Mouse (Mus musculus): ENCODE data around the gene Cby1. TPM values are rescaled to one million over a fixed set of nuclear protein-coding genes. Genes with fewer than 3 reads are reported as not detected.
A peak's percentile ranks its signal among the peaks of the same experiment; 100 is the strongest.

Gene Cby1
- polyA plus RNA-seq (2014; fragmentation: Nextera tagmentation; extraction: Ambion mirVana) = 65.5 and 70.8 TPM in 2 replicates

- Histone ChIP-seq H3K4me3 (ENCODE audit: low read depth, low read length) (peak within 1 kb of the TSS; percentile 75), H3K9me3 (ENCODE audit: control insufficient read depth, low read length) (no peaks in the 10 kb centered on the region), H3K27me3 (ENCODE audit: control insufficient read depth, insufficient read depth, low read length) (no peaks in the 10 kb centered on the region), H3K4me2 (ENCODE audit: low read depth) (peak within 1 kb of the TSS; percentile 82), H3K36me3 (ENCODE audit: control insufficient read depth, insufficient read depth, low read length) (no peaks in the 10 kb centered on the region), H3K4me1 (ENCODE audit: control insufficient read depth, insufficient read depth, low read length) (no peaks in the 10 kb centered on the region), H3K9ac (ENCODE audit: low read length) (peak within 1 kb of the TSS; percentile 82), H3K27ac (ENCODE audit: low read depth, low read length) (peak within 1 kb of the TSS; percentile 92)
- WGBS = under 1% methylated on average over 55 of the region's 55 CpGs
- ATAC-seq (ENCODE audit: insufficient read depth, low FRiP score, low TSS enrichment) = peak; percentile 86
- peak; percentile 94 for DNase-seq (ENCODE audit: low spot score)
Measured at GRCm38 (mm10) chr15:79658531-79659375, at the start of gene Cby1, which contains the start of gene Fam227a. Gene Cby1 (plus strand): TSS chr15:79659199. Gene Fam227a (minus strand): TSS chr15:79658956.

DNA sequence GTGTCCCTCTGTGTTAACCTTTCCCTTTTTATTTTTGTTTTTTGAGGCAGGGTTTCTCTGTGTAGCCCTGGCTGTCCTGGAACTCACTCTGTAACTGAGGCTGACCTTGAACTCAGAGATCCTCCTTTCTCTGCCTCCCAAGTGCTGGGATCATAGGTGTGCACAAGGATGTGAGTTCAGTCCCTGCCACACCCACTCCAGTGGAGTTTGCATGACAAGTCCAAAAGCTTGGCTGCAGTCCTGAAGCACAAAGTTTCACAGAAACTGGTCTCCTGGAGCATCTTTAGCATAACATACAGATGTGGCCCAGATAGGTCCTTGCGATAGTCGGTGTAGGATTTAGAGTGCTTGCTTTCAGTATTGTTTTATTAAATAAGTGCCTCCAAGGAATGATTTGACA, 49.8 kb upstream of the Cby1 start:
- Histone ChIP-seq H3K4me1 (ENCODE audit: control insufficient read depth, insufficient read depth, low read length) (no peaks in the 10 kb centered on the region), H3K27me3 (ENCODE audit: control insufficient read depth, insufficient read depth, low read length) (peaks cover 6% of the 10 kb centered on the region; the same call in 1 of the 2 replicates), H3K9me3 (ENCODE audit: control insufficient read depth, low read length) (no peaks in the 10 kb centered on the region), H3K4me2 (ENCODE audit: low read depth) (no peak overlapping the region), H3K9ac (ENCODE audit: low read length) (no peak overlapping the region), H3K4me3 (ENCODE audit: low read depth, low read length) (no peak overlapping the region), H3K27ac (ENCODE audit: low read depth, low read length) (no peak overlapping the region), H3K36me3 (ENCODE audit: control insufficient read depth, insufficient read depth, low read length) (peaks cover 2% of the 10 kb centered on the region)
- 97% methylated on average over 2 of the region's 2 CpGs for WGBS
- no peak for ATAC-seq (ENCODE audit: insufficient read depth, low FRiP score, low TSS enrichment)
- DNase-seq (ENCODE audit: low spot score) = no peak

DNA sequence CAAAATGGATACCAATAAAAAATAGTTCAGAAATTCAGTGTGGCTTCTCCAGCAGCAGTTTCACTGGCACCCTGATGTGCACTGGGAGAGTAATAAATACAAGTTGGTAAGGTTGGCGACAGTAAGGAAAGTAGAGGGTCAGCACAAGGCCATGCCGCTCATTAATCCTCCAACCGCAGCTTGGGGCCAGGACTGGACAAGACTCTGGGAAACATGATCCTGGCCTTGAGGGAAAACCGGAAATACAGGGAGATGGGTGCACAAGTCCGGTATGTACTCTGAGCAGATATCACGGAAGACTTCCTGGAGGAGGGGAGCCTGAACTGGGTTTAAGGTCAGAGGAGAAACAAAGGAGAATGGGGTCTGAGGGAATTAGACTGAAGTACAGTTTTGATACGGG, 43.5 kb upstream of the Cby1 start:
- 81% methylated on average over 7 of the region's 7 CpGs for WGBS
- Histone ChIP-seq H3K36me3 (ENCODE audit: control insufficient read depth, insufficient read depth, low read length) (peaks cover 8% of the 10 kb centered on the region), H3K9me3 (ENCODE audit: control insufficient read depth, low read length) (no peaks in the 10 kb centered on the region), H3K27ac (ENCODE audit: low read depth, low read length) (no peak overlapping the region), H3K27me3 (ENCODE audit: control insufficient read depth, insufficient read depth, low read length) (no peaks in the 10 kb centered on the region), H3K4me3 (ENCODE audit: low read depth, low read length) (no peak overlapping the region), H3K4me1 (ENCODE audit: control insufficient read depth, insufficient read depth, low read length) (no peaks in the 10 kb centered on the region), H3K9ac (ENCODE audit: low read length) (no peak overlapping the region), H3K4me2 (ENCODE audit: low read depth) (no peak overlapping the region)
- DNase-seq (ENCODE audit: low spot score) (no peak), ATAC-seq (ENCODE audit: insufficient read depth, low FRiP score, low TSS enrichment) (no peak)

- ATAC-seq (ENCODE audit: insufficient read depth, low FRiP score, low TSS enrichment) (no peak), DNase-seq (ENCODE audit: low spot score) (no peak)
- 84% methylated on average over 5 of the region's 5 CpGs for WGBS
- no peak overlapping the region for H3K4me3 ChIP-seq (ENCODE audit: low read depth, low read length)
- H3K36me3 ChIP-seq (ENCODE audit: control insufficient read depth, insufficient read depth, low read length) = peaks cover 7% of the 10 kb centered on the region
- no peaks in the 10 kb centered on the region for H3K27me3 ChIP-seq (ENCODE audit: control insufficient read depth, insufficient read depth, low read length)
- no peaks in the 10 kb centered on the region for H3K4me1 ChIP-seq (ENCODE audit: control insufficient read depth, insufficient read depth, low read length)
- no peak overlapping the region for H3K9ac ChIP-seq (ENCODE audit: low read length)
- no peak overlapping the region for H3K27ac ChIP-seq (ENCODE audit: low read depth, low read length)
- no peaks in the 10 kb centered on the region for H3K9me3 ChIP-seq (ENCODE audit: control insufficient read depth, low read length)
- H3K4me2 ChIP-seq (ENCODE audit: low read depth) = no peak overlapping the region
Measured at GRCm38 (mm10) chr15:79616729-79617128, 42.3 kb upstream of the Cby1 start.

- Histone ChIP-seq H3K9ac (ENCODE audit: low read length) (no peak overlapping the region), H3K9me3 (ENCODE audit: control insufficient read depth, low read length) (no peaks in the 10 kb centered on the region), H3K27ac (ENCODE audit: low read depth, low read length) (no peak overlapping the region), H3K4me1 (ENCODE audit: control insufficient read depth, insufficient read depth, low read length) (no peaks in the 10 kb centered on the region), H3K27me3 (ENCODE audit: control insufficient read depth, insufficient read depth, low read length) (no peaks in the 10 kb centered on the region), H3K36me3 (ENCODE audit: control insufficient read depth, insufficient read depth, low read length) (peaks cover 7% of the 10 kb centered on the region), H3K4me3 (ENCODE audit: low read depth, low read length) (no peak overlapping the region), H3K4me2 (ENCODE audit: low read depth) (no peak overlapping the region)
- DNase-seq (ENCODE audit: low spot score) = no peak
- 81% methylated on average over 11 of the region's 11 CpGs for WGBS
- no peak for ATAC-seq (ENCODE audit: insufficient read depth, low FRiP score, low TSS enrichment)
Measured at GRCm38 (mm10) chr15:79617135-79617534, 41.9 kb upstream of the Cby1 start.

GRCm38 (mm10) chr15:79618456-79618855, 40.5 kb upstream of the Cby1 start:
- ATAC-seq (ENCODE audit: insufficient read depth, low FRiP score, low TSS enrichment) = no peak
- no peaks in the 10 kb centered on the region for H3K9me3 ChIP-seq (ENCODE audit: control insufficient read depth, low read length)
- no peak overlapping the region for H3K27ac ChIP-seq (ENCODE audit: low read depth, low read length)
- no peak overlapping the region for H3K4me3 ChIP-seq (ENCODE audit: low read depth, low read length)
- no peak for DNase-seq (ENCODE audit: low spot score)
- 82% methylated on average over 7 of the region's 7 CpGs for WGBS
- no peak overlapping the region for H3K9ac ChIP-seq (ENCODE audit: low read length)
- no peaks in the 10 kb centered on the region for H3K4me1 ChIP-seq (ENCODE audit: control insufficient read depth, insufficient read depth, low read length)
- peaks cover 7% of the 10 kb centered on the region for H3K36me3 ChIP-seq (ENCODE audit: control insufficient read depth, insufficient read depth, low read length)
- H3K27me3 ChIP-seq (ENCODE audit: control insufficient read depth, insufficient read depth, low read length) = no peaks in the 10 kb centered on the region
- H3K4me2 ChIP-seq (ENCODE audit: low read depth) = no peak overlapping the region

DNA sequence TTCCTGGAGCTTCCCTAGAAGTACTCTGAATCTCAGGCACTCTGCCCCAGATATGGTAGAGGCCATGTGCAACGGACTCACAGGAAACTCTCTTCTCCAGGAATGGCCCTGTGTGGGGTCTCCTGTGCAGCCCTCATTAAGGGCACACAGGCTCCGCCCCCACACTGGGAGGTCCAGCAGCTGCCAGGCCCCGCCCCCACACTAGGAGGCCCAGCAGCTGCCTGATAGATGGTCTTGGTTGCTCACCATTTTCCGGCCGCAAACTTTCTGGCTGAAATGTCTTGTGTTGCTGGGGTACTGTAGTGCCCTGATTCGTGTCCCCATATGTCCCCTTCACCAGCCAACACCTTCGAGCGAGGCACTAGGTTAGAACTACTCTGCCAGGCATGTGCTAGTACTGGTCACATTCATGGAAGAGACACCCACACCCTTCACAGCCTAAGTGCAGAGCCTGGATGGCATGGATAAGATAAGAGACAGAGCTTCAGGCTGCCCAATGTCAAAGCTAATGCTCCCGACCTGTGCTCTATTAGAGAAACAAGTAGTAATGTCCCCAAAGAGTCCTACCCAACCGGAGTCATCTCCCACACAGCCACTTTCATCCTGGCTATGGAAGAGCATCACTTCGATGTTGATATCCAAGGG, 39.1 kb upstream of the Cby1 start:
- Histone ChIP-seq H3K4me3 (ENCODE audit: low read depth, low read length) (no peak overlapping the region), H3K4me1 (ENCODE audit: control insufficient read depth, insufficient read depth, low read length) (no peaks in the 10 kb centered on the region), H3K4me2 (ENCODE audit: low read depth) (no peak overlapping the region), H3K27ac (ENCODE audit: low read depth, low read length) (no peak overlapping the region), H3K27me3 (ENCODE audit: control insufficient read depth, insufficient read depth, low read length) (no peaks in the 10 kb centered on the region), H3K9me3 (ENCODE audit: control insufficient read depth, low read length) (no peaks in the 10 kb centered on the region), H3K9ac (ENCODE audit: low read length) (no peak overlapping the region), H3K36me3 (ENCODE audit: control insufficient read depth, insufficient read depth, low read length) (peaks cover 13% of the 10 kb centered on the region)
- 80% methylated on average over 11 of the region's 11 CpGs for WGBS
- DNase-seq (ENCODE audit: low spot score) (peak; percentile 19), ATAC-seq (ENCODE audit: insufficient read depth, low FRiP score, low TSS enrichment) (no peak)

- ATAC-seq (ENCODE audit: insufficient read depth, low FRiP score, low TSS enrichment) (no peak), DNase-seq (ENCODE audit: low spot score) (no peak)
- Histone ChIP-seq H3K36me3 (ENCODE audit: control insufficient read depth, insufficient read depth, low read length) (peaks cover 9% of the 10 kb centered on the region), H3K4me2 (ENCODE audit: low read depth) (no peak overlapping the region), H3K4me3 (ENCODE audit: low read depth, low read length) (no peak overlapping the region), H3K27me3 (ENCODE audit: control insufficient read depth, insufficient read depth, low read length) (no peaks in the 10 kb centered on the region), H3K9ac (ENCODE audit: low read length) (no peak overlapping the region), H3K27ac (ENCODE audit: low read depth, low read length) (no peak overlapping the region), H3K9me3 (ENCODE audit: control insufficient read depth, low read length) (no peaks in the 10 kb centered on the region), H3K4me1 (ENCODE audit: control insufficient read depth, insufficient read depth, low read length) (no peaks in the 10 kb centered on the region)
- 53% methylated on average over 2 of the region's 2 CpGs for WGBS
Measured at GRCm38 (mm10) chr15:79630471-79630870, 28.5 kb upstream of the Cby1 start.
